Mouse (Mus musculus): ENCODE results near the gene Bahcc1.
A peak's percentile ranks its signal among the peaks of the same experiment; 100 is the strongest.

Bahcc1 gene

DNA sequence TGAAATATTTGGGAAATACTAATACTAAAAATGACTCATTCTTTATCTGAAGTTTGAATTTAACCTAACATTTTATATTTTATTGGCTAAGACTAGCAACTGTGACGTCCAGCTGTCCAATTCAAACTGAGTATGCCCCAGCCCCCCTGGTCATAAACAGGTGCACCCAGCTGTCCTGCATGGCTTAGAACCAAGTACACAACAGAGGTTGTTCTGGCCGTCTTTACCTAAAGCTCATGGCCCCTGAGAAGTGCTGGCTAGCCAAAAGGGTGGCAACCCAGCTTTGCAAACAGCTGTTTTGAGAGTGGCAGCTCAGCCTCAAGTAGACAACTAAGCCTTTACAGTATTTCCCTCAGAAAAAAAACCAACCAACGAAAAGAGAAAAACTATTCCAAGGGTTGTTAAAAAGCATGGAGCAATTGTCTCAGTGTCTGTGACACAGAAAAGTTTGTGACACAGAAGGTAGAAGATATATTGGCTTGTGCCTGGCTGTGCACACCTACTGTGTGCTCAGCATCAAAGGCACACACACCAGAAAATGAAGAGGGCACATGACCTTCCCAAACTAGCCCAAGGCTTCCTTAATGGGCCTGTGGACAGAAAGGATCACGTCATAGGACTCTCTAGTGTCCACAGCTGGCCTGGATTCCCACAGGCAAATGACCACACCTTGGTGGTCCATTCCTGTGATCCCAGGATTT, 65.8 kb downstream of the Bahcc1 start:
- DNase-seq (ENCODE audit: low read depth) = no peak

DNA sequence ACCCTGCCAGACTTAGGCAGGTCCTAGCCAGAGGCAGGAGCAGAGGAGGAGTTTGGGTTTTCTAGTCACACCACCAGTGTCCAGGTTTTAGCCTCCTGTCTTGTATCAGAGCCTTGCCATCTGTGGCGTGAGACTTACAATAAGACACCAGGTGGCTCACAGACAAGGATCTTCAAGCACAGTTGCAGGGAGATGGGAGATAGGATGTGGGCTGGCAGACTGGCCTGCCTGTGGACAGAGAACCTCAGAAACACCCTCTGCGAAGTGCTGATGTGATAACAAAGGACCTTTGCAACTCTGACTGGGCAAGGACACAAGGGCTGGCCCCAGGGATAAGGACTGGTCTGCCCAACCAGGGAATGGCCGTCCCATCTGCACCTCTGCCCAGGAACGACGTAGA, 66.7 kb downstream of the Bahcc1 start:
- no peak for DNase-seq (ENCODE audit: low read depth)

DNA sequence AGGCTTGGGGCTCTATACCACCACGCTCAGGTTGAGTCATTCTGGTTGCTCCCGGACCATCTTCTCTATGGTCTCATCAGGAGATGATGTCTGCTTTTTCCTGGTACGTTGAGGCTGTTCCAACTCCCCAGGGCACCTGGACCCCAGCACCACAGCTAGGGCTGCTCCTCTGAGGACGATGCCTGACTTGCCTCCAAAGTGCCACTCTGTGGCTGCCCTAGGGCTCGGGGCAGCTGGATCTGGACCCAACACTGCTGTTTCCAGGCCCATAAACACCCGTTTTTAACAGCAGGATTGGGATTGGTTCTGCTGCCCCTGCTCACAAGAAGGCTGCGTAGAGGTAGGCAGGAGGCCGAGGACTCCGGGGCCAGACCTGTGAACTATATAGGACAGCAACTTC, 70.4 kb downstream of the Bahcc1 start:
- no peak for DNase-seq (ENCODE audit: low read depth)

DNA sequence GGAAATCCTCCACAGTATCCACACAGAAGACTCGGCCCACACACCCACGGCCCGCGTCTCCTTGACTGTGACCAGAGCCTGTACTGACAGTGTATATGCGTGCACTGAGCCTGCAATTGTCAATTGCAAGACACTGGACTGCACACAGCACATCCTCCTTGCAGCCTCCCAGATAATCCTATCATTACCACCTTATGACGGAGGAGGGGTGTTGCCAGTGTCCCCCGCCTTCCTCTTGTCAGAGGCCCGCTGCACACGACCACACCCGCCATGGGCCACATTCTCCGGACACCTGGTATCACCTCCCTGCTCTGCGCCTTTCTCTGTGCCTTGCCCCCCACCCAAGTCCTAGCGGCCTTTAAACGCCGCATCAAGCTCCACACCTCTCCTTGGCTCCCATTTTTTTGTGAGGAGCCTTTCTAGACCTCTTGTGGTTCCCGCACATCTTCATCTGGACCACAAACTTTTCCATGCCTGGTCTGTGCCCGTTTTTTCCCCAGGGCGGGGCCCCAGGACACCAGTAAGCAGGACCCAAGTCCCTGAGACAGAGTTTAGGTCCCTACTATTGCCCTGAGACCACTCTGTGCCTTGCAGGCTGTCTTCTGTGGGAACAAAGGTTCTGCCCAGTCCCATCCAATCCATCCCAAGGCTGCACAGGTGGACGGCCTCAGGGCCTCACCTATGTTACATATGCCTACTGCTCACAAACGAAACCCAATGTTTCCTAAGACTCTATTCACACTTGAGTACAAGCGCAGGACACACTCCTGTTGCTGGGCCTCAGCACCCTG, 71.0 kb downstream of the Bahcc1 start:
- DNase-seq (ENCODE audit: low read depth) = no peak

- no peak for DNase-seq (ENCODE audit: low read depth)
Observed at GRCm38 (mm10) chr11:120304350-120304694, 71.6 kb downstream of the Bahcc1 start.

GRCm38 (mm10) chr11:120304886-120305534, 72.3 kb downstream of the Bahcc1 start:
- peak; percentile 98 for DNase-seq (ENCODE audit: low read depth)

- no peak for DNase-seq (ENCODE audit: low read depth)
Observed at GRCm38 (mm10) chr11:120305535-120306365, 73.0 kb downstream of the Bahcc1 start.

DNA sequence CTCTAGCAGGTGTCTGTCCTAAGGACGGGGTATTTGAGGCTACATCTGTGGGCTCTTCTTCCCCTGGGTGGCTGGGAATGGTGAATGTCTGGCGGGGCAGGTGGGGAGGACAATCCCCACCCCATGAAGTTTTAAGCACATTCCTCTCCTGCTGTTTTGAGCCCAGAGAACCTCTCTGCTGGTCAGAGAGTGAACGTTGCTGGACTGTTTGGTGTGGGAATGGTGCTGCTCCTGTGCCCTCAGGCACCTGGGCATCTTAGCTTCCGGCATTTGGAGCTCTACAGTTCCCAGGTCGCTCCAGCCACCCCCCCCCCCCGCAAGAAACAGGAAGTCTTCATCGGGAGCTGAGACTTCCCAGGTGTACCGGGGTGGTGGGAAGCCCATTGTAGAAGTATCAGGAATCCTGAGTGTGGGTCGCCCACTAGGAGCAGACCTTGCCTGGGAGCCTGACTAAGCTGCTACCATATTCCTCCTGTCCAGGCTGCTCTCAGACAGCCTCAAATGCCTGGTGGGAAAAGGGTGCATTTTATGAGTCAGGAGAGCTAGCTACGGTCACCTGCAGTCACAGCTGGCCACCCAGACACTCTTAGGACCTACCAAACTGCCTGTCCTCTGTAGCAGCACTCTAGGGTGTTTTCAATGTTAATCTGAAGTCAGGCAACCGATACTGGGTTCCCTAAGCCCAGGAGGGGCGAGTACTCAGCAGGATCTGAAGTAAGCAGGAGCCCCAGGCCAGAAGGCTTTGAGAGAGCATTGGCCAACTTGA, 73.8 kb downstream of the Bahcc1 start:
- no peak for DNase-seq (ENCODE audit: low read depth)

DNA sequence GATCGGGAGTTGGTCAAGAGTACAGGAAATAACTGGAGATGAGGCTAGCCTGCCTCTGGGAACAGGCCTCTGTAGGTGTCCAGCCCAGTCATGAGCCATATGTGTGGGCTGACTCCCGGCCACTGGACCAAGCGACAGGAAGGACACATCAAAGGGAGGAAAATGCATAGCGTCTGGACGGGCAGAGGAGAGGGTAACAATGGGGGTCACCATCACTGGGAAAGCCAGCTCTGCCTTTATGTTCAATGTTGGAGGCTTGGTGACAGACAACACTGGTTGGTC, 74.3 kb downstream of the Bahcc1 start:
- DNase-seq (ENCODE audit: low read depth) = no peak

DNA sequence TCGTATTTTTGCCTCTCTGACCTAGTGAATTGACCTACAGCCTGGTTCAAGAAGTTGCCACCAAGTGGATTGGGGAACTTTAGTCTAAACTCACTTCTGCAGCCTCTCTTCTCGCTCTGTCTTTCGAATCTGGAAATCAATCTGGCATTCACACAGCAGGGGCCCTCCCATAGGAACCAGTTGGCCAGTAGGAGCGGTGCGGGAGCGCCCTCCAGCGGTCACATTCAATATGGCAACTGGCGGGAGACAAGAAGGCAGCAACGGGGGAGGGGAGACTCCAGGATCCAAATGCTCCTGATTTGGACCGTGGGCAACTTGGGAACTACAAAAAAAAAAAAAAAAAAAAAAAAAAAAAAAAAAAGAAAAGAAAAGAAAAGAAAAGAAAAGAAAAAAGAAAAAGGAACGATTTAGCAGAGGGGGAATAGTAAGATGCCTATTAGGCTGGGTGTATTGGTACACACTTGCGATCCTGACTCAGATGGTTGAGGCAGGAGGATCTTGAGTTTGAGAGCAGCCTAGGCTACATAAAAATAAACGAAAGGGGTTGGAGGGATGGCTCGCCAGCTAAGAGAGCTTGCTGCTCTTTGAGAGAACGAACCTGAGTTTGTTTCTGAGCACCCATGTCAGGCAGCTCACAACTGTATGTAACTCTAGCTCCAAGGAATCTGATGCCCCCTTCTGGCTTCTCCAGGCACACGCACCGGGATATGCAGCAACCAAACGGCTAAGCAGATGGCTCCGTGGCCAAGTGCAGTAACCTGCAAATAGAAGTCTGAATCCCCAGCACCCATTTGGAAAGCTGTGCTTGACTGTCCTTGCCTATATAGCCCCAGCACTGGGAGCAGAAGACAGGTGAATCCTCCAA, 75.1 kb downstream of the Bahcc1 start:
- peak; percentile 98 for DNase-seq (ENCODE audit: low read depth)

DNA sequence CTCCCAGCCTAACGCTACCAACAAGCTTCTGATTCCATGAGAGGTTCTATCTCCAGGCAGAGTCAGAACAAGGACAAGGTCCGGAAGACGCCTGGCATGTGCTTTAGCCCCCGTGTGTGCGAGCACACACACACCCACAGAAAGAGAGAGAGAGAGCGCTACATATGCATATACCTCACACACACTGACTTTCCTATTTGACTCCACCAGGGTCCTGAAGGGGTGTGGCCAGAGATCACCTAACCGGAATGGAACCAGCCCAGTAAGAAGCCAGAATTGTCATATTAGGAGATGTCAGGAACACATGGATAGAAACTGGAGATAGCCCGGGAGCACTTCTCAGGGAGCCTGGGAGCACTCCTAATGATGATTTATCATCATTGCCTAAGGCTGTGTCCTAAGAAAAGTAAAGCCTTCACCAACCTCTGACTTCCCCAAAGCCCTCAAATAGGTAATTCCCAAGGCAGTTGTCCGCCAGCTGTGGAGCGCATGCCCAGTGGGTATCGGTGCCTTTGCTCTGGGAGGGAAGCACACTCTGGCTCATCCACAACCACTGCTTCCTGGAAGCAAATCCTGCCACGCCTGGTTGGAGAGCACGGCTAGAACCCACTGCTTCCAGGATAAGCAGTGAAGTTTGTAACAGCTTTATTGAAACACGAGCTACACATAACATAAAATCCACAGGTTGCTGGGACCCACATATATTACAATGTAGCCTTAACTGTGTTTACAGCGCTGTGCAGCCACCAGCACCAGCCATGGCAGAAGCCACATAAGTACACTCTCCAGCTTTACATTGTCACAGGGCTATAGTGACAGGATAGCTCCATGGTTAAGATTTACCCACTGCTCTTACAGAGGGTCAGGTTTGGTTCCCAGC, 75.9 kb downstream of the Bahcc1 start:
- no peak for DNase-seq (ENCODE audit: low read depth)

- peak; percentile 92 for DNase-seq (ENCODE audit: low read depth)
Observed at GRCm38 (mm10) chr11:120310813-120311312, 78.1 kb downstream of the Bahcc1 start.

GRCm38 (mm10) chr11:120311561-120311960, 78.8 kb downstream of the Bahcc1 start:
- no peak for DNase-seq (ENCODE audit: low read depth)

DNA sequence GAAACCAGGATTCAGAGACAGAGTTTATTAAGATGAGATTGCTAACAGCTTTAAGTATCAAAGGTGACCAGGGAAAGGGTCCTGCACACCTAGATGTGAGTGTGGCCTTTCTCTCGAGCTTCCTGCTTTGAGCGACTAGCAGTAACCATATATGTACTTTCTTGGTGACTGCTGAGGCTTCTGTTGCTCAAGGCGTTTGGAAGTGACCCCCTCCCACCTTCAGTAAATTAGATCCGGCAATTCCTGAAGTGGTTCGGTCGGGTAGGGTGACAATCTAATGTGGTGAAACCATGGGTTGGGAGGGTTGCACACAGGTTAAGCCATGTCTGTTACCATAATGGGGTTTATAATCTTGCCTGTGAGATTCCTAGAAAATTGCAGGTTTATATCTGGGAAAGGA, 79.3 kb downstream of the Bahcc1 start:
- no peak for DNase-seq (ENCODE audit: low read depth)

- no peak for DNase-seq (ENCODE audit: low read depth)
Observed at GRCm38 (mm10) chr11:120313906-120314685, 81.3 kb downstream of the Bahcc1 start.

DNA sequence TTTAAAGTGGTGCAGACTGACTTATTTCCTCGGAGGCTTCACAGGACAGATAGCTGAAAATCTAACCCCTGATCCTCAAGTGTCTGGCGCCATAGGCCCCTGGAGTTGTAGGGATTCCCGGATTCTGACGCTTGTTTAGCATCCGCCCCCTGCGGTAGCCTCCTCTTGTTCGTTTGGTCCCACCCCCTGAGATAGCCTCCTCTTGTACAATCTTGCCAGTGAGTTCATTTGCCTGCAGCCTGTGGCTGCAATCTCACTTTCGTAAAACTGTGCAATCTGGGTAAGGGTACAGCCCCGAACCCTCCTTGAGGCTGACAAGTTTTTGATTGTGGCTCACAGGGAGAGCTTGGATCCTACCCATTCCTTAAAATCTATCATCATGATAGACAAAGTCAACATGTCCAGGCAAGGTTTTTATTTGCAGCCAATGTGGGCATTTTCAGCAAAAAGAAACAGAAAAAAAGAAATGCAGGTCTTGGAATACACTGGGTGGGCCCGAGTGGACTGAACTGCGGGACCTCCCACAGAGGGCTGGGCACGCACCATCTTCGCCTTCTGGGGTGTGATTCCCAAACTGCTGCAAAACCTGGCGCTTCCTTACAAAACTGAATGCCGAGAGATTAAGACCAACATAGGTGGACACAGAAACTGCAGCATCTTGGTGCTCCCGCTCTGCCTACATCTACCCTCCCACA, 82.1 kb downstream of the Bahcc1 start:
- DNase-seq (ENCODE audit: low read depth) = no peak

GRCm38 (mm10) chr11:120315416-120315761, 82.6 kb downstream of the Bahcc1 start:
- no peak for DNase-seq (ENCODE audit: low read depth)
